Mouse (Mus musculus): ENCODE data around the gene Aff4.
A peak's percentile ranks its signal among the peaks of the same experiment; 100 is the strongest.

Gene Aff4

DNA sequence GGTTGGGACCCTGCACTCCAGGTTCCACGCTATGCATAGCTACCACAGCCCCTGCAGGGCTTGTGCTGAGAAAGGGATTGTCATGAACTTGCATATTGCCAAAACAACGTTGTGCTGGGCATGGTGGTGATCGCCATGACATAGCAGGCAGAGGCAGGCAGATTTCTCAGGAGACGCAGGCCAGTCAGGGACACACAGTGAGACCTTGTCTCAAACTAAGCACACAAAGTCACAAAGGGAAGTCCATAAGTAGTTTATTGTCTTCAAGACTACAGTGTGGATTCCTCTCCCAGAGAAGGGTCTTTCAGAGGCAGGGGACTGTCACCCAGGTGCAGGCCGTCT is 78.1 kb downstream of the Aff4 start:
- DNase-seq (ENCODE audit: low spot score in 2 of 2), result no peak

- no peak for DNase-seq (ENCODE audit: low spot score in 2 of 2)
Observed at GRCm38 (mm10) chr11:53429182-53429581, 78.5 kb downstream of the Aff4 start.

DNA sequence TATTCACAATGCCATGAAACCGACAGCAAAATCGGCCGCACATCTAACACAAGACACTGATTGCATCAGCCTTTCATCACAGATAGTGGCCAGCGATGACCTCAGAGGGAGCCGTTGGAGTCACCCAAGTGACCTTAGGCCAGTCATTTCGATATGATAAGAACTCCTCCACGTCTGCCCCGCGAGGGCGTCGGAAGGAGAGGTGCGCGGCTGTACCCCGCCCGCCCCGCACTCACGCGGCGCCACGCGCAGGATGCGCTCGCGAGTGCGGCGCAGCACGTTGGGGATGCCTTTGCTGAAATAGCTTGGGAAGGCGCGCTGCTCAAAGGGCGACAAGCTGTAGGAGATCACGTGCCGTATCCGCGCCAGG is 79.7 kb downstream of the Aff4 start:
- DNase-seq (ENCODE audit: low spot score in 2 of 2), result no peak

GRCm38 (mm10) chr11:53430670-53431346 is 80.2 kb downstream of the Aff4 start, which contains the start of the genes Uqcrq and Gdf9:
Gene Uqcrq, minus strand, starts transcription at chr11:53430831.
Gene Gdf9, plus strand, starts transcription at chr11:53431023.
- peak; percentile 99 for DNase-seq (ENCODE audit: low spot score in 2 of 2)

GRCm38 (mm10) chr11:53431347-53432056 is 80.9 kb downstream of the Aff4 start:
- DNase-seq (ENCODE audit: low spot score in 2 of 2), result peak; percentile 18 to 22

DNA sequence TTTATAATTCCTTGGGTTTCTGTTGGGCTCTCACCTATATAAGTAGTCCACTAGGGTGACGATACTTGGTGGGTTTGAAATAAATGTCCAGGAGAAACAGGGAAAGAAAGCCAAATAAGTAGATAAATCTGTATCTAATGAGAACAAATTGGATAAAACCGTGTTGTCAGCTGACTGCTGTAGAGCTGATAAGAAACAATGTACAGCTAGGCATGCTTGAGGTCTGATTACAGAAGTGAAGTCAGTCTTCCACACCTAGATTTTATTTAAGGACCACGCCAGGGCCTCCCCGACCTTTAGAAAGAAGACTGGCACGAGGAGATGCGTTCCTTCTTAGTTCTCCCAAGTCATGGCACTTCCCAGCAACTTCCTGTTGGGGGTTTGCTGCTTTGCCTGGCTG is 82.4 kb downstream of the Aff4 start:
- DNase-seq (ENCODE audit: low spot score in 2 of 2), result no peak

DNA sequence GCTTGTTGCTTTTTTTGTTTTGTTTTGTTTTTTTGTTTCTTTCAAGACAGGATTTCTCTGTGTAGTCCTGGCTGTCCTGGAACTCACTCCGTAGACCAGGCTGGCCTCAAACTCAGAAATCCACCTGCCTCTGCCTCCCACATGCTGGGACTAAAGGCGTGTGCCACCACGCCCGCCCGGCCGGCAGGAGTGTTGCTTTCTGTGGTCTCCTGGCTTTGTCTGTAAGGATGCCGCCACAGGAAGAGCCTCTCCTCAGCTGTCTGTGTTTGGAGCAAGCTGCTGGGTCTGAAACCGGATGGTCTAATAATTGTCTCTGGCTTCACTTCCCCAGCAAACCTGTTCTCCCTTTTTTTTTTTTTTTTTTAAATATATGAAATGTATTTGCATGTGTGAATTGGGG is 84.9 kb downstream of the Aff4 start:
- DNase-seq (ENCODE audit: low spot score in 2 of 2), result no peak

GRCm38 (mm10) chr11:53436338-53436737 is 85.7 kb downstream of the Aff4 start:
- no peak for DNase-seq (ENCODE audit: low spot score in 2 of 2)

DNA sequence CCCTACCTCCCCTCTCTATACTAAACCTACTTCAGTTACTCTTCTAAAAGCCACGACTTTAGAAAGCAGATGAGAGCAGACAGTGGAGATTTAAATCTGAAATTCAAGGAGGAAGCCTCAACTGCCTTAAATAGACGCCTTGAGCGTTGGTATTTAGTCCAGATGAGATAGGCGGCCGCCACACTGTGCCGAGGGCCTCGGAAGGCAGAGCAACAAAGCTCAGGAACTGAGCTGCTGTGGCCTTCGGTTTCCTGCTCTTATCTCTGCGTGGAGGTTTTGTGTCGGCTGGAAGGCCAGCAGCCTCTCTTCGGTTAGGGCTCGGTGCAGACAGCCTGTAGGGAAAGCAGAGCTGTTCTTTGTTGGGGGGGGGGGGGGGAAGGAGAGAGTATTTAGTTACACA is 91.3 kb downstream of the Aff4 start:
- DNase-seq (ENCODE audit: low spot score in 2 of 2), result no peak

GRCm38 (mm10) chr11:53443861-53444260 is 93.2 kb downstream of the Aff4 start:
- no peak for DNase-seq (ENCODE audit: low spot score in 2 of 2)

DNA sequence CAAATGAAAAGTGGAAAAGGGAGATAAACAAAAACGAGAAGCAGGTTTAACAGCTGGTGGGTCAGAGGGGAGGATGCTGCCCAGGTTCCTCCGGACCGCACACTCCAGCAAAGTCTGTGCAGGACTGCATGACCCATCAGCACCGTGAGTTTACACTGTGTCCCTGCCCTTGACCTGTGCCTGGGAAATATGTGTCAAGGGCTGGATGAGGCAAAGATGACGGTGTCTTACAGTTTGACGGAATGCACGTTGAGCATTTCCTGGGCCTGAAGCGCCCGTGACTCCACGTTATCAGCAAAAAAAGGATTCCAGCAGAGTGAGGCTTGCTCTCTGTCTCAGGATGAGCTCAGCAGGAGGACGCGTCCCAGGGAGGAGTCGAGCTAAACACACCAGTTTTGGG is 94.9 kb downstream of the Aff4 start:
- no peak for DNase-seq (ENCODE audit: low spot score in 2 of 2)

DNA sequence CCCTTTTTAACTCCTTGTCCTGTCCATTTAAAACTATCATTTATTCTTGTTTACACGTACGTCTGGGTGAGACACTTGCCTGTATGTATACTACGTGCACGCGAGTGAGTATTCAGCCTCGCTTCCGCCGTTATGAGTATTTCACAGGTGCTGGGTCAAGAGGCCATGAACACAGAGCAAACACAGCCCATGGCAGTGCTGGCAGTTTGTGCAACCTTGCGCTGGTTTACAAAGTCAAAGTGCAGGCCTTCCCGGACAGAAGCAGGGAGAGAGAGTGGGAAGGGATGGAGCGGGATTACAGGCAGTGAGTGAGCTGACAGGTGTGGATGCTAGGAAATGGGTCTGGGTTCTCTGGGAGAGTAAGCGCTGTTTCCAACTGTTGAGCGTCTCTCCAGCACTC is 95.5 kb downstream of the Aff4 start:
- DNase-seq (ENCODE audit: low spot score in 2 of 2), result no peak

GRCm38 (mm10) chr11:53447996-53448395 is 97.4 kb downstream of the Aff4 start:
- DNase-seq (ENCODE audit: low spot score in 2 of 2), result no peak

- DNase-seq (ENCODE audit: low spot score in 2 of 2), result peak; percentile 31 to 74
Observed at GRCm38 (mm10) chr11:53448529-53448928, 97.9 kb downstream of the Aff4 start.

GRCm38 (mm10) chr11:53450070-53450705 is 99.6 kb downstream of the Aff4 start:
- no peak for DNase-seq (ENCODE audit: low spot score in 2 of 2)

DNA sequence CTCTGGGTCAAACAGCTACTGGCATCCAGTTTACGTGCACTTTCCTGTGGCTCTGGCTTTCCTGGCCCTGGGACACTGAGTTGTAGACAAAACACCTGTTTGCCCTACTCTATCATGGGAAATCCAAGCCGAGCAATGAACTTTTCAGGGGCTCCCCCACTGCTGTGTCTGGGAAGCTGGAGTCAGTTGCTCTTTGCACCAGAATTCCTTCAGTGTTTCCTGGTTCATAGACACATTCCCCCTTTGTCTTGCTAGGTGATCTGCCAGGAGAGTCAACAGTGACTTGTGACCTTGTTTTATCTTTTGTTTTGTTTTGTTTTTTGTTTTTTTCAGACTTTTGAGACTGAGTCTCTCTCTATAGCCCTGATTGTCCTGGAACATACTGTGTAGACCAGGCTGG is 100.7 kb downstream of the Aff4 start:
- DNase-seq (ENCODE audit: low spot score in 2 of 2), result no peak

GRCm38 (mm10) chr11:53452396-53452795 is 101.8 kb downstream of the Aff4 start:
- no peak for DNase-seq (ENCODE audit: low spot score in 2 of 2)

DNA sequence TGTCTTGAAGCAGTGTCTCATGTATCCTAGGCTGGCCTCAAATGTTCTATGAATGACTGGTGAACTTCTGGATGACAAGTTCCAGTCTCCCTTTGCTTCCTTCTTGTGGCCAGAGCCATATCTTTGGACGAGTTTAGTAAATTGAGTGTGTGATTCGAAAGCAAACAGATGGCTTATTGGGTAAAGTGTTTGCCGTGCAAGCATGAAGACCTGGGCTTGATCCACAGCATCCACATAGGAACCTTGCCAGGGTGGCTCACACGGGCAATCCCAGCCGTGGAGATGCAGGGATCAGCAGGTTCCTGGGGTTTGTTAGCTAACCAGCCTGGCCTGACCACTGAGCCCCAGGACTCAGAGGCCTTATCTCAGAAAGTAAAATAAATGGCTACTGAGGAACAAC is 102.4 kb downstream of the Aff4 start:
- no peak for DNase-seq (ENCODE audit: low spot score in 2 of 2)

DNA sequence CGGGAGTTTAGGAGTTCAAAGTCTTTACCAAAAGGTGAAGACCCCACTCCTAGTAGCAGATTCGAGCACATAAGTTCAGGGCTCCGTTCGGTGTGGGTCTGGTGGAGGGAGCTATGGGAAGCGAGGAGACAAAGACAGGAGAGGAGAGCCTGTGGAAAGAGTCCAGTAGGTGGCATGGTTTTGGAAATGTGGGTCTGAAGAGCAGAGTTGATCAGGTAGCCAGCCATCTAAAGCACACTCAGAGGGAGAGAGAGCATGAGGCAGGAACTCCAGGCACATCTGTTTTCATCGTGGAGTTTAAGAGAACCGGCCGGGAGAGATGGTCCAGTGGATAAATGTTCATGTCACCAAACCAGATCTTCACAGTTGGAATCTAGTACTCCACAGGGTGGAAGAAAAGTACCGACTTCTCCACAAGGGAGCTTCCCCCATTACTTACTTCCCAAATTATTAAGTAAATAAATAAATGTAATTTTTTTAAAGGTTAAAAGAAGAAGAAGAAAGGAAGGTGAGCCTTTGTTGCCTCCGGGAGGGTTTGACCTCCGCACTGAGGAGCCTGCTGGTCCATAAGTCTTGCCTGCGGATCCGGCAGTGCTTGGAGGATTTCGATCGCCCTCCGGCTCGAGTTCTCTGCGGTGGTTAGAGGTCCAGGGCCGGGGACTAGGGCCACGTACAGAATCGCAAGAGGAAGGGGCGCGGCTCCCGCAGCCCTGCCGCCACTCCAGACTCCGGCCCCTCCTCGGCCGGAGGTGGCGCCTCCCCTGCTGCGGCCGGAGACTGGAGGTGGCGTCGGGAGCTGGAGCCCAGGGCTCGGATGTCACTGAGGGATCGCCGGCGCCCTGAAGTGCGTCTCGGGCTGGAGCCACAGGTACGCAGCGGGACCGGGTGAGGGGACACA is 106.1 kb downstream of the Aff4 start, which contains the start of the genes Gm10447 and Shroom1:
TSS of gene Gm10447 (minus strand) at position 637 of the 898 bp plus-strand sequence.
TSS of gene Shroom1 (plus strand) at position 732 of the 898 bp plus-strand sequence.
- DNase-seq (ENCODE audit: low spot score in 2 of 2), result peak; percentile 48 to 59

- DNase-seq (ENCODE audit: low spot score in 2 of 2), result no peak
Observed at GRCm38 (mm10) chr11:53457372-53457954, 106.8 kb downstream of the Aff4 start.

- DNase-seq (ENCODE audit: low spot score in 2 of 2), result no peak
Observed at GRCm38 (mm10) chr11:53458996-53459395, 108.4 kb downstream of the Aff4 start.
